Mouse (Mus musculus): ENCODE results near the gene Ppp4r1.

The Ppp4r1 gene

GRCm38 (mm10) chr17:65782551-65783141 lies at the start of gene Ppp4r1:
Gene Ppp4r1, plus strand, starts transcription at chr17:65782573.
- DNase-seq: peak; percentile 67 to 76

GRCm38 (mm10) chr17:65732666-65733065 lies 49.7 kb upstream of the Ppp4r1 start:
- no peak for DNase-seq

GRCm38 (mm10) chr17:65735088-65735487 lies 47.3 kb upstream of the Ppp4r1 start:
- no peak for DNase-seq

- DNase-seq: no peak
Observed at GRCm38 (mm10) chr17:65737175-65737574, 45.2 kb upstream of the Ppp4r1 start.

- DNase-seq: no peak
Observed at GRCm38 (mm10) chr17:65737622-65738021, 44.8 kb upstream of the Ppp4r1 start.

- DNase-seq: no peak
Observed at GRCm38 (mm10) chr17:65739874-65740725, 42.3 kb upstream of the Ppp4r1 start.

- no peak for DNase-seq
Observed at GRCm38 (mm10) chr17:65741565-65741964, 40.8 kb upstream of the Ppp4r1 start.

GRCm38 (mm10) chr17:65742245-65742905 lies 40.0 kb upstream of the Ppp4r1 start:
- DNase-seq: no peak

- DNase-seq: no peak
Observed at GRCm38 (mm10) chr17:65742969-65743368, 39.4 kb upstream of the Ppp4r1 start.

GRCm38 (mm10) chr17:65743664-65744330 lies 38.6 kb upstream of the Ppp4r1 start:
- DNase-seq: no peak

GRCm38 (mm10) chr17:65746314-65746713 lies 36.1 kb upstream of the Ppp4r1 start:
- no peak for DNase-seq

GRCm38 (mm10) chr17:65748997-65749396 lies 33.4 kb upstream of the Ppp4r1 start:
- no peak for DNase-seq

GRCm38 (mm10) chr17:65749803-65750202 lies 32.6 kb upstream of the Ppp4r1 start:
- DNase-seq: no peak

GRCm38 (mm10) chr17:65750301-65750700 lies 32.1 kb upstream of the Ppp4r1 start:
- peak; percentile 50 to 56 for DNase-seq

- DNase-seq: no peak
Observed at GRCm38 (mm10) chr17:65753130-65753529, 29.2 kb upstream of the Ppp4r1 start.

GRCm38 (mm10) chr17:65755857-65756256 lies 26.5 kb upstream of the Ppp4r1 start:
- no peak for DNase-seq

GRCm38 (mm10) chr17:65757150-65757549 lies 25.2 kb upstream of the Ppp4r1 start:
- no peak for DNase-seq

GRCm38 (mm10) chr17:65763221-65763620 lies 19.2 kb upstream of the Ppp4r1 start:
- DNase-seq: no peak

GRCm38 (mm10) chr17:65768486-65768885 lies 13.9 kb upstream of the Ppp4r1 start:
- DNase-seq: no peak

- peak; percentile 50 to 53 for DNase-seq
Observed at GRCm38 (mm10) chr17:65770982-65771915, 11.1 kb upstream of the Ppp4r1 start.

- peak; percentile 52 to 57 for DNase-seq
Observed at GRCm38 (mm10) chr17:65771951-65772934, 10.1 kb upstream of the Ppp4r1 start, which contains the start of gene Rab31. Gene Rab31, minus strand, starts transcription at chr17:65772752.

All from B cell, adult 2 months (primary cell).